Mouse (Mus musculus): ENCODE measurements around the gene Lpin1.

The Lpin1 gene

DNA sequence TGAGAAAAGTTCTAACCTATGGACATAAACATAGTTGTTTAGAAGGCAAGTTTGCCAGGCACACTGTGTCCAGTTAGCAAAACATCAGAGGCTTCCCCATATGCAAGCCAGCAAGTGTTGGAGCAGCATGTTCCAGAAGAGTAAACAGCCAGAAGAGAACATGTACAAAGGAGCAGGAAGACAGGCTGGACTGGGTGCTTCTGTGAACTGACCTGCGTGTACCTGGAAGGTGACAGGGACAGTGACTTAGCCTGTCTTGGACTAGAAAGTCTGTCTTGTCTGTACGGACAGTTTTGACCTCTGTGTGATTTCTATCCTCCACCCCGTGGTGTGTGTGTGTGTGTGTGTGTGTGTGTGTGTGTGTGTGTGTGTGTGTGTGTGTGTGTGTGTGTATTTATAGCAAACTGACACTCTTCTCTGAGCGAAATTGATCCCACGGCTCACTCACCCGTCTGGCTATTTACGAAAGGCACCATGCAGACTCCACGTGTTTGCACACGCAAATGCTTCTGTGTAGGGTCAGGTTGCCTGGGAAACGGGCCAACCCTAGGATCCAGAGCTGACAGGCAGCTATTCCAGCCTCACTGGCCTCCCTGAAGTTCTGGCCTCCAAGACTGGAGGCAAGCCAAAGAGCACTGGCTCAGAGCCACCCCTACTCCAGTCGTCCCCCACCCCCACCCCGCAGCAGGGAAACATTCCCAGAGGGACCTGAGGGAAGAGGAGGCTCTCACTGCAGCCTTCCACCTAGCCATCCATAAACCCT, 7.9 kb upstream of the Lpin1 start:
- peak; percentile 85 for DNase-seq (ENCODE audit: low spot score)

DNA sequence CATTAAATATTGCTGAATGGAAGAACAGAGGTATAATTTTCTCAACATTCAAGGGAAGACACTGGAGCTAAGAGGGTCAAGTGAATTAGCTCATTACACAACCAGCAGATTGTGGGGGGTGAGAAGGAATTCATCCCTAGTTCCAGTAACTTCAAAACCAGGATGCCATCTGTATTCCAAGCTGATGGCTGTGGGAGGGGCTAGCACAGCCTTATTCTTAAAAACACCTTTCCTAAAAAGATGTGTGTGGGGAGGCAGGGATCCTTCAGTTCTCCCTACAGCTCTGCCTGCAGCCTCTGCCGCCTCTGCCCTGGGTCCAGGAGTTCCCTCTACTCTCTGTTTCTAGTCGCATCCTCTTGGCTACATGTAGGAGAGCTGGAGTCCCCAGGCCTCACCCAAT, 5.0 kb upstream of the Lpin1 start:
- DNase-seq (ENCODE audit: low spot score): no peak

DNA sequence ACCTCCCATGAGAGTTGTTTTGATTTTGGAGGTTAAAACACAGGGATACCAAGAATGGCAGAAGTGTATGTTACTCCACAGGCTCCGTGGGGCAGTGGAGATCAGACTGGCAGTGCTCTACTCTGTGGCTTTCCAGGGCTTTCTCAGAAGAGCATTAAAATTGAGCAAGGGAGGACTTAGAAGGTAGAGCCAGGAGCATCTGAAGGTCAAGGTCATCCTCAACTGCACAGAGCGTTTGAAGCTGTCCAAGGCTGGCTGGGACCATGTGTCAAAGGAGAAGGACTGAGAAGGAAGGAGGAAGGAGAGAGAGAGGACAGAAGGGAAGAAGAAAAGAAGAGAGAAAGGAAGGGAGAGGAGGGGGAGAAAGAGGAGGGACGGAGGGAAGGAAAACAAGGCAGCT, 3.8 kb upstream of the Lpin1 start:
- DNase-seq (ENCODE audit: low spot score): no peak

DNA sequence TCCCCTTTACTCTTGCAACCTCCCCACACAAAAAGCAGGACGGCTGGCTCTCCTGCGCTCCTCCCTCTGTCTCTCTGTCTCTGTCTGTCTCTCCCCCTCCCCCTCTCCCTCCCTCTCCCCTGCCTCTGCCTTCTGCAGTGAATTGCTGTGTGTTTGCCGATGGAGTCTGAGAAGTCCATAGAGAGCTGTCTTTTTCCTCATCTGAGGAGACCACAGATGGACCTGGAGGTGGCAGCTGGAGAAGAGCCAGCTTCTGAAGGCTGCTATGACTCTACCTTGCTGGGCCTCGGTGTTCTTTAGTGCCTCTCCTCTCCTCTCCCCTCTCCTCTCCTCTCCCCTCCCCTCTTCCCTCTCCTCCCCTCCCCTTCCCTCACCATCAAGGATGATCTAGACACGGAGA, 5.1 kb downstream of the Lpin1 start:
- no peak for DNase-seq (ENCODE audit: low spot score)

DNA sequence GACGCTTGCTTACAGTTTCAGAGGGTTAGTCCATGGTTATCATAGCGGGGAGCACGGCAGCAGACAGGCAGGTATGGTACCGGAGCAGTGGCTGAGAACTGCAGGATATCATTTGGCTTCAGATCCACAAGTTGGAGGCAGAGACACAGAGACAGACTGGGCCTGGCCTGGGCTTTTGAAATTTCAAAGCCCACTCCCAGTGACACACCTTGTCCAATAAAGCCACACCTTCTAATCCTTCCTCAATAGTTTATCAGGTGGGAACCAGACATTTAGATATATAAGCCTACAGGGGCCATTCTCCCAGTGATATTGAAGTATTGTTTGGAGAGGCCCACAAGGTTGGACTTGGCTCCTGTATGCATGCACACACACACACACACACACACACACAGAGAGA, 8.5 kb downstream of the Lpin1 start:
- DNase-seq (ENCODE audit: low spot score): no peak

DNA sequence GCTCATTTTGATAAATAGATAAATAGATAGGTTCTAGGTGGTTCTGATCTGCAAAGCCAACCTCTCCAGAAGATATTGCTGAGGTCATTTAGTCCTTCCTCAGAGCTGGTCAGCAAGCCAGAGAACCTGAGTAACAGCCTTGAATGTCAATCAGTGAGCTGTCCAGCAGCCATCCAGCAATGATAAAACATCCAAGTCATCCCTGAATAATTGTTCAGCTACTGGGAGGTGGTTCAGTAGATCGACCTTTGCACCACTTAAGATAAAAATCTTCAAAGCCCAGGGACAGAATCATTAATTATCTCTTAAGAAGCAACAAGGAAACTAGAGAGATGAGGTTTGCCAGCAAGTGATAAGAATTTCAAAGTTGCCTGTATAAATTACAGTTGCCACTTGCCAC, 10.4 kb downstream of the Lpin1 start:
- no peak for DNase-seq (ENCODE audit: low spot score)

DNA sequence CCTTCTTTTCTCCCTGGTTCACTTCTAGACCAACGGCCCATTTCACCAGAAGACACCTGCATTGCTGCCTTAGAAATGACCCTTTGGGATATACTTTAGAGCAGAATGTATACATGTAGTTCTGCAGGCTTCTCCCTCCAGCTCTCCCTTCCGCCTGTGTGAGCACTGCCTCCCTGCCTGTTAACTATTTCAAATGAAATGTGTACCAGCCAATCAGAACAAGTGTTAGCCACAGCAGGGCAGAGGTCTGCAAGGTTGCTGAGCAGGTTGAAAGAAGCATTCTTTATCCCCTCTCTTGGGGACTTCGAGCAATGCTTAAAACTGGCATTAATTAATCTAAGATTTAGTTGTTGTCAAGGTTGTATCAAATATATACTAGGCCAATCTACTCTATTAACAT, 11.4 kb downstream of the Lpin1 start:
- DNase-seq (ENCODE audit: low spot score): no peak

DNA sequence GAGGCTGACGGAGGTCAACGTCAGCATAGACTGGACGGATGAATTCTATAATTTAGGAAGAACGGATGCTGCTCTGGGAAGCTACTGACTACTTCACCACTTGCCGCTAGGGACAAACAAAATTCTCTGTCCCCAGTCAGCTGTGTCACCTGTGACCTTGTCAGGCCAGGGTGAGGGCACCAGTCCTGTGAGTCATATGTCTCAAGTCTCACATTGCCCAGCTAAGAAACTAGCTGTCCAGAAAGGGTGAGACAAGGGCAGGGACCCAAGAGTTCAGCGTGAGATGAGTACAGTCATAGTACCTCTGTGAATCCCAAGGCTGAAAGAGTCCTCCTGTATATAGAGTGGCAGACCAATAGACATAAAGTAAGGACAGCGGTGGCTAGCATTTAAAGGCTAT, 17.0 kb downstream of the Lpin1 start:
- no peak for DNase-seq (ENCODE audit: low spot score)

DNA sequence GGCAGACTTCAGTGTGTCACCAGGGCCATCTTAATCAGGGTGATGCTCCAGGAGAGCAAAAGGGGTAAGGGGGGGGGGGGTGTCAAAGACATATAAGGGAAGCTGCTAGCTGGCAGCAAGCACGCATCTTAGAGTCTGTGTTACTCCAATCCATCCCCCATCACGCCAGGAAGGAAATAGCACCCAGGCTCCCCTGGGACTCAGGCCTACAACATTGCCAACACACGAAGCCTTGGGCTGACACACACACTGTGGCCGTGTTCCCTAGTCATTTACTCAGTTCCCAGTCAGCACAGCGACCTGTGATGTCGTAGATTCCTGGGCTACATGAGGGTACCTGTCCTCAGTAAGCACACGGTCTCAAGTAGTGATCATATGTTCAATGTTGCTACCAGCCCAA, 17.8 kb downstream of the Lpin1 start:
- no peak for DNase-seq (ENCODE audit: low spot score)

DNA sequence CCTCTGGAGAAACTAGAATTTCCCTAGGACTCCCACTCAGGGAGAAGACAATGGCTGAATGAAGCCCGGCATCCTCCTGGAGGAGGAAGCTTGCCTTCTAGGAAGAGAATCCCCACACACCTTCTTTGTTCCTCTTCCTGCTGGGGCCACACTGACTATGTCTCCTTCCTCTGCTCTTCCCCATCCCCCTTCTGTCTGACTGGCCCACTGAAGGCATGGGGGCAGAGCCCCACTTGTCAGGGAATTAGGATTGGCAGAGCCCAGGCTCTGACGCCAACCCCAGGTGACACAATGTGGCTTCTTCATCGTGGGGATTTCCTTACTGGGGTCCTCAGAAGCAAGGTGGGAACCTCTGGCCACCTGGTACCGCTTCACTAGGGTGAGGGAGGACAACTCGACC, 18.3 kb downstream of the Lpin1 start:
- no peak for DNase-seq (ENCODE audit: low spot score)

DNA sequence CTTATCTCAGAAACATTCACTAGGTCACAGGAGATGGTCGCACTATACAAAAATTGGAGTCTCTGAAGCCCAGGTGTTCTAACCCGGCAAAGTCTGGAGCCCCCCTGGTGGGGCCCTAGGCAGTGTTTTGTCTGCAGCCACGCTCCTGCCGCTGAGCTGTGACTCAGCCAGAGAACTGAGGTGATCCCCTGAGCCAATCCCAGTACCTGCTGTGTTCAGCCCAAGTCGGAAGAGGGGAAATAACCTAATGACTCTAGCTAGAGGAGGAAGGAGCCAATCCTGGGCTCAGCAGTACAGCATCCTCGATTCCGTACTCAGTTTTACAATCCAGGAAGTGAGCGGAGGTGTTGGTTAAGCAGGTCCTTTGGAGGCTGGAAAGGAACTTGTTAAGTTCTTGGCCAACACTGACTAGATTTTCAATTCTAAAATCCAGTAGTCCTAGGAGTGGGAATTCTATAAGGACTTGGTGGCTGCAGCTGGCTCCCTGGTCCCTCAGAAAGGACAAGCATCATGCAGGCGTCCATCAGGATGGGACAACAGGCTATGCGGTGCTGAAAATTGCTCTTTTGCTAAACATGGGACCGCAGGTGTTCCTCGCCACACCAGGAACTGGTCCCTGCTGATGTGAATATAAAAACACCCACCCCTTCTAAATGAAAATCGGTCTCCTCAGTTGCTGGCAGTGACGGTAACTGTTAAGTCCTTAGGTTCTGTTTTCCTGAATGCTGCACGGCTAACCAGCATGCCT, 19.1 kb downstream of the Lpin1 start:
- DNase-seq (ENCODE audit: low spot score): peak; percentile 96

DNA sequence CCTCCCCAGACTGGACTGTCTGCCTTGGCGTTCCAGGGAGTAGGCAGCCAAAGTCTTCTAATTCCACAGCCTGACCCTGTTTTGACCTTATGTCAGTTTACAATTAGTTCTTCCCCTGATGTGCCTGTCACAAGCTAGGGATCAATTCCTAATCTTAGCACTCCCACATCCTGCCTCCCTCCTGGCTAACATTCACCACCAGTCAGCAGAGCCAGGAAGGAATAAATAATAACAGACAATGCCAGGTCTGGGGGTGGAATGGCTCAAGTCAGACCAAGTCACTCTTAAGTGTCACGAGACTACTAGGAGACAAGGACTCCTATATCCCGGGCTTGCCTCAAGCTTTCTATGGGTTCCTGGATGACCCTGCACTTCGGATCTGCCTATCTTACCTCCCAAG, 20.8 kb downstream of the Lpin1 start:
- DNase-seq (ENCODE audit: low spot score): peak; percentile 14

DNA sequence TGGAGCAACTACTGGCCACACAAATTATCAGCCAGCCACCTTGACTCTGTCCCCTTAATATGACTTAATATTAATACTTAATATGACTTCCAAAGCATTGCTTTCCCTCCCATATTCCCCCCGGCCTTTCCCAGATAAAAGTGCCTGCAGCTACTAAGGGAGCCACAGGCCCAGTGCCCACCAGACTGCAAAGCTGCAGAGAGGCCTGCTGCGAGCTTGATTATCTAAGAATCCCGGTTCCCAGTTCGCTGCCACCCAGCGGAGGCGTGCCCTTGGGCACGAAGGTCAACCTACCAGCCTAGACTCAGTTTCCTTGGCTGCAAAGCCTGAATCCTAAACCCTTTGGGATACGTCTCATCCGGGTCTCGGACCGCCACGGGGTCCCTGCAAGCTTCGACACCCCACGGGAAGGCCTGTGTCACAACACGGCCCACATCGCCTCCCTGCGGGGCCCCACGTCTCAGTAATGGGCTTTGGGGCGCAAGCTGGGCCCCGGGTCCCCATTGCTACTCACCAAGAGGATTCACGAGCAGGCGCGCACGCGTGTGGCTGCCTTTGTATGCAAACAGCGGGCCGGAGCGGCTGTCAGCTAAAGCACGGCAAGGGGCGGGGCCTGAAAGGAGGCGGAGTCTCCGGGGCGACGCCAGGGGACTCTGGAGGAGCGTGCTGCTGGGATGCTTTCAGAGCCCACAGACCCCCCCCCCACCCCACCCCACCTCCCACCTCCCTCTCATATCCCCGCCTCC, 21.4 kb downstream of the Lpin1 start:
- DNase-seq (ENCODE audit: low spot score): peak; percentile 96

DNA sequence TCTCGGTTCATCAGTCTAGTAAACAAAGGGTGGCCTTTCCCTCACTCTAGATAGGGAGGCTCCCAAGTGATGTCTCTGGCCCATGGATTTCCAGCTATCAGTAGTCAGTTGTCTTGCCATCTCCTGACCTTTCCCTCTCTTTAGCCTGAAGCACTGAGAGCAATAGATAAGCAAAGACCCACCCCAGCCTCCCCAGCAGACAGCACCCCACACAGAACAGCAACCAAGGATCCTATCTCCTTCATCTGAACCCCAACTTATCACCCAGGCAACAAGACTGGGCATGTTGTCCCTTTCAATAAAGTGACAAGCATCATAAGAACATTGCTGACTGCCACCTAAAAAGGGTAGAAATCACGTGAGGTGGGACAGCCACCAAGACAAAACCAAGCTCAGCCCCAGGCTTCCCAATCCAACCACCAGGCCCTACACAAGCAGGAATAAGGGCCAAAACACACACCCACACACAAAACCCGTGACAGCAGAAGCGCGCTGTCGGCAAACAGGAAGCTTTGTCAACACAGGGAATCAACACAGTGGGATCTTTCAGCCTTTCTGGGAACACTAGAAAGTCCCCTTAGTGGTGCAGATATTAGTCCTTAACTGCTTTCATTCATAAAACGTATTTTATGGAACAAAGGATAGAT, 22.2 kb downstream of the Lpin1 start:
- peak; percentile 40 for DNase-seq (ENCODE audit: low spot score)

DNA sequence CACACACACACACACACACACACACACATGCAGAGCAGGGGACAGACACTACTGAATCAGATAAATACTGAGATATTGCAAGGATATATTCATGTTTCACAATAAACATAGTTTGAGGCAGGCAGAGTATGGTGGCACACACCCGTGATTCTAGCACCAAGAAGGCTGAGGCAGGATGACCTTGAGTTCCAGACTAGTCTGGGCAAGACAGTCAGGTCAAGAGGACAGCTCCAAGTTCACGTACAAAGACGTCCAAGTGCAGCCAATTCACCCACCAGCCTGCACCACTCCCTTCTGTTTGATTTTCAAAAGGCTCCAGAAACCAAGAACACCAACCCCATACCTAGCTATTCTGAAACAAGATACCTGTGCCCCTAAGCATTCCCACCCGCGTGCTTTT, 23.0 kb downstream of the Lpin1 start:
- no peak for DNase-seq (ENCODE audit: low spot score)

DNA sequence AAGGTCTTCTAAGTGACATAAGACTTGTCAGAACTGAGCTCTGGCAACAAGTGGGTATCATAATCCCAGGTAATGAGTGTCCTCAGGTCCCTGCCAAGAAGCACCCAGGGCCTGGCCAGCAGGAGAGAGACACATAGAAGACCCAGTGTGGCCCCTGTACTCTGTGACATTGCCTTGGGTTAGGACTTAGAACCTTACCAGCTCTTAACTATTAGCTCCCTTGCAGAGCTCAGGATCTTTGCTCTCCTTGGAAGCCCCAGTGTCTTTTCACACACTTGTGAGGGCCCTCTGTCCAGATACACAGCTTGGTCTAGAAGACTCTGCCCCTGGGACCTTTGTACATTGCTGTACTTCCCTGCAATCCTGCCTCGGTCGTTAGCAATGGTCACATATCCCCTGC, 23.7 kb downstream of the Lpin1 start:
- DNase-seq (ENCODE audit: low spot score): no peak

DNA sequence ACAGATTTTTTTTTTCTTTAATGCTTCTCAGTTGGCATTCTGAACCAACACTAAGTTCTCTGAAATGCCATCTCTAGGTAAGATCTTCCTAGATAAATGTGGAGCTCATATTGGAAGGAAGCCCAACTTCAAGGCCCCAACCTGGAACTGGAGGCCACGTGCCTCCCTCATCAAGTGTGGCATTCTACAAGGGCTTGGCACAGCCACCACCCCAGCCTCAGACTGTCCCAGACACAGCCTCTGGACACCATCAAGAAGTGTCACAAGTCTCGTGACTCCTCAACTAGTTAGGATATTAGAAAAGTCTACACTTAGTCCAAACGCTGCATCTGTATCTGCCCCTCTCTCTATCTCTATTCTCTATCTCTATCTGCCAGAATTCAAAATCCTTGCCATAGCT, 25.8 kb downstream of the Lpin1 start:
- DNase-seq (ENCODE audit: low spot score): peak; percentile 42

DNA sequence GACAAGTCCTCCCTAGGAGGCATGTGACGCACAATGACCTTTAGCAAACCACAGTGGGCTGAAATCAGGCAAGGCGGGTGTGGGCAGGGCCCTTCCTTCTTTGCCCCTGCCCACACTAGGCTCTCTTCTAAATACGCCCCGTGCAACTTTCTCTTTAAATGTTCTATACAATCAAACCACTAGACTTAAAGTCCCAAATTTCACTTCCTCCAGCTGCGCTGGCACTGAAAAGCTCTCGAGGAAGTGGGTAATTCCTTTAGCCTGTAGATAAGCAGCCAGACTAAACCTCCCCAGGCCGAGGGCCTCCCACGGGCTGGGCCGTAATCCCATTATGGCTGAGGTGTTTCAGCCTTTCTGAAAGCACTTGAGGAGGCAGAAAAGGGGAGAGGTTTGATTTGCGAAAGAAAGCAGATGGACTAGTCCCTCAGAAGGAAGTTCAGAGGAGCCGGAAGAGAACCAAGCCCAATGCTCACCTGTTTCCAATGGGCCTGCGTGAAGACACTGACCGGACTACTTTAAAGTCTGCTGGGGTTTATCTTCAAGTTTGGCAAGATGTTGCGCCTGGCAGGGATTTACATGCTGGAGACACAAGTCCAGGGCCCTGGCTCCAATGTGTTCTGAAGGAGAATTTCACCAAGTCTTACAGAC, 26.6 kb downstream of the Lpin1 start:
- no peak for DNase-seq (ENCODE audit: low spot score)

DNA sequence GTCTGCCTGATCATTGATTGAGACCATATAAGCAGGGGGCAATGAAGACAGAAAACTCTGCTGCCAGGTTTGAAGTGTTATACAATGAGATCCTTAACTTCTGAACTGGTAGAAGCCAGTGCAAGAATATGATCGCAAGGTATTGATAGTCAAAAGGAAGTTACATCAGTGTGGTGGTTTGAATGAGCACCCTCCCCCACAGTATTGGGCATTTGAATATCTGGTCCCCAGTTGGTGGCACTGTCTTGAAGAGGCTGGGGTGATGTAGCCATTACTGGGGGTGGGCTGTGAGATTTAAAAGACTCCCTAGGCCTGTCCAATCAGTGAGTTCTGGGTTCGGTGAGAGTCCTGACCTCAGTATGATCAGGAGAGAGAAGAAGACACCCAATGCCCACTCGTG, 27.5 kb downstream of the Lpin1 start:
- no peak for DNase-seq (ENCODE audit: low spot score)

DNA sequence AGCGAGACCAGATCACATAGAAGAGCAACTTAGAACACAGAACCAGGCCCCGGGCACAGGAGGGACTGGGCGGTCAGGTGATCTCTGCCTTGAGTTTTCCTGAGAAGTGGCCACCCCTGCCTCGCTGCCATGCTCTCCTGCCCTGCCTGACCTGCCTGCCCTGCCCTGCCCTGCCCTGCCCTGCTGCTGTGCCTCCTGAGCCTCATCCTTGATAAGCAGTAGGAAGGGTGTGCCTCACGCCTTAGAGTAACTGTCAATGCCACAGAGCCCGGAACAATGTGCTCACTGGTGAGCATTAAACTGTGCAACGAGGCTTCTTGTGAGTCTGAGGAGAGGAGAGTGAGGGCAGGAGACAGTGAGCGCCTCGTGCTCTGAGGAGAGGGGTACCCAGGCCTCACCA, 30.5 kb downstream of the Lpin1 start:
- no peak for DNase-seq (ENCODE audit: low spot score)

DNA sequence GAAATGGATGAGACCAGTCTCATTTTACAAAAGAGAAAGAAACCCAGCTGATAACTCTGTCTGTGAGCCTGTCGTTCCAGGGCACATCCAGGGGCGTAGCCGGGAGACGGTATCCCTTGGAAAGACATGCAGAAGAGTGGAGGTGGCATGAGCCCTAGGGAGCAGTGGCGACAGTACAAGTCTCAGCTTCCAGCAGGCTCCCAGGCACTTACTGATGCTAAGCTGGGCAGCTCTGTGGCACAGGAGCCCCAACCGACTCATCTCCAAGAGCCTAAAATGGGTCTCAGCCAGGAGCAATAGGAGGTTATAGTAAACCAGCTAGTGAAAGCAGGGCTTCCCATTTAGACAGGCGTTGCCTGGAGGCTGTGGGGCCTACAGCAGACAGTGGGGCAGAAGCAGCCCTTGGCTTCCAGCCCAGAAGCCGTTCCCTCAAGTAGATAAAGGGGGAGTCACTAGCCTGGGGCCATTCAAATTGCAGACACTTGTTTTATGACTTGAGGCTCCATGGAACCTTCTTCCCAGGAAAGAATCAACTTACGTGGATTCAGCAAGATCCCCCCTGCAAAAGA, 33.0 kb downstream of the Lpin1 start:
- DNase-seq (ENCODE audit: low spot score): peak; percentile 78

DNA sequence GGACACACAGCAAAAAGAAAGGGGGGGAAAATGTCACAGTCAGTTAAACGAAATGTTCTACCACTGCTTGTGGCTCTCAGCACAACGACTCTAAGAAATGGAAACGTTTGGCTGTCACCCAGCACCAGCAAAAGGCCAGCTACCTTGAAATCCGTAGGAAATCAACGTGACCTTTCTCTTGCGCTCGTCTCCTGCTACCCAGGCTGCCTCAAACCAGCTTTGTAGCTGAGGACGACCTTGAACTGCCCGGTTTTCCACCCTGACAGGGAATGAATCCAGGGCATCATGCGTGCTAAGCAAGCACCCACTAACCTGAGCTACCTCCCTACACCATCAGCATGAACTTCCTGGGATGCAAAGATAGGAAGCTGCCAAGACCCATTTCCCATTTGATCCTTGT, 39.5 kb downstream of the Lpin1 start:
- no peak for DNase-seq (ENCODE audit: low spot score)

Data from MN1 (cell line).